Mouse (Mus musculus) layer of hippocampus, adult 11-12 months (tissue): ENCODE results near the gene Zdhhc14.

Experiments used
- DNase-seq: peaks from one replicate; pipeline ENCODE4 v3.0.0; 2022; ENCODE audit warnings: low spot score

Gene Zdhhc14

DNA sequence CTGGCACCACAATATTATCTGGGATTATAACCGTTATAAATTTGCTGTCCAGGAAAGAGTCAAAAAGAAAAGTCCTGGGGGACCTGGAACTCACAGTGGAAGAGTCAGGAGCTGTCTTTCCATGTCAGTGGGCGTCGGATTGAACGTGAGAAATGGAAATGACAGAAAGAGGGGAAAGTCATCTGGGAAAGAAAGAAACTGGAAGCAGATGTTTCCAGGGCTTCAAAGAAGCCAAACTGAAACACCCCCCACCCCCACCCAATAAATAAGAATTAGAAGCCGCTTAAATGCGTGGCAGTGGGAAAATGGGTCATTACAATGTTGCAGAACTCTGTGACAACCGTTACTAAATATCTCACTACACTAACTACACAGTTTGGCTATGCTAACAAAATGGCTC, 176.6 kb downstream of the Zdhhc14 start:
- no peak for DNase-seq

DNA sequence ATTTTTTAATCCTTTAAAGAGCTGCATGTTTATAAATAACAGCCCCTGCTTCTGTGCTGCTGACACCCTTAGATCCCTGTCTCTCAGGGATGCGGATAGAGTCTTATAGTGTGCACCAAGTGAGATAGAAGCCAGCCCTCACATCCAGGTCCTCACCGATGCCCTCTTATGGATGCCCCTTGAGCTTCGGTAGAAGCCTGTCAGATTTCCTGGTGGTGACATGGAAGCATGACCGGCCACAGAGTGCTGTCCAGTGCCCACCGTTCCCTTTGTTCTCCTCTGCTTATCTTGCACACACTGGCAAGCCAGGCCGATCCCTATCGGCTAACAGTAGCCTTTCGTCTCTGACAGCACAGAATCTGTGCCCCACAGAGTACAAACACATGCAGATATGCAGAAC, 183.6 kb downstream of the Zdhhc14 start:
- no peak for DNase-seq

DNA sequence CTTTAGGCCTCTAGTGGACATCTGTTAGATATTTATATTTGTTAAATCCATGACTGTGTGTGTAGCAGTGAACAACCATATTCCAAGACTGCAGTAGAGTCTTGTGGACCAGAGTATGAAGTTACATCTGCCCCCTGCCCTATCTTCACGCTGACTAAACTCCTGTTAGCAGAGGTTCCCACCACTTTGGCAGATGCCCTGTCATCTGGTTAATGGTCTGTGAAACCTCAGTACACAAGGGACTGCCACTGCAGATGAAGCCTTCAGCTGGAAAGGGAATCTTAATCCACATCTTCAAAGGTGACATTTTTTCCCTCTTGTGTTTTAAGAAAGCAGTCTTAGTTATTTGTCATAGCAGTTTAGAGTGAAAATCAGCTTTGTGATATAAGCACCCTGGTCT, 187.0 kb downstream of the Zdhhc14 start:
- DNase-seq: no peak

DNA sequence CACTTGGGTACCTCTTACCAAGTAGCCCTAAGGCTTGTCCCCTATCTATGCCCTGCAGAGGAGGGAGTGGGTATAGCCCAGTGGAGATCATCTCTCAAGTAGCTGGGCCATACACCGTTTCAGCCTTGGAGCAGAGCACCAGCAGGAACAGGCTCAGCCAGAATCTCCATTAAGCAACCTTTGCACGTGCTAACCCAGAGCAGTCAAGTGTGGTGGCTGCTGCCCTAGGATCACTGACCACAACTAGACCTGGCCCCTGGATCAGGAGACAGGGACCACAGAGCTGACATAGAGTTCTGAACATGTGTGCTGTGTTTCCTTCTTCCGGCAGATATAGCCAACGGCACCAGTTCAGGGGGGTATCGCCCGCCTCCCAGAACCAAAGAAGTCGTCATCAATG, 193.0 kb downstream of the Zdhhc14 start:
- no peak for DNase-seq

DNA sequence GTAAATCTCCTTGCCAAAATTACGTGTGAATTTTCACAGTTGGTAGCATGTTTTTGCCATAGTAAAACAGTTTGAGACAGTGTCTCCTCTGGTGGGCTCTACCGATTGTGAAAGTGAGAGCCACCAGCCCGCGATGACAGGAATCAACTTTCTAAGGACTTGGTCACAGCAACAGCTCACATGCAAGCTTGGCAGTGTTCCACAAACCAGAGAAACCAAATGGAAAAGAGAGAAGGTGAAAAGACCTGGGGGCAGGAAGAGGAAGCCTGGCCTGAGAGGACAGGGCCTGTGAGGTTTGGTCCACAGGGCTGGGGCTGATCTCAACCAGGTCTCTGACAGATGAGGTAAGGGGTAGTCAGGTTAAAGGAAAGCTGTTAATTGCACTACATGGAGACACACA, 195.5 kb downstream of the Zdhhc14 start:
- DNase-seq: no peak

DNA sequence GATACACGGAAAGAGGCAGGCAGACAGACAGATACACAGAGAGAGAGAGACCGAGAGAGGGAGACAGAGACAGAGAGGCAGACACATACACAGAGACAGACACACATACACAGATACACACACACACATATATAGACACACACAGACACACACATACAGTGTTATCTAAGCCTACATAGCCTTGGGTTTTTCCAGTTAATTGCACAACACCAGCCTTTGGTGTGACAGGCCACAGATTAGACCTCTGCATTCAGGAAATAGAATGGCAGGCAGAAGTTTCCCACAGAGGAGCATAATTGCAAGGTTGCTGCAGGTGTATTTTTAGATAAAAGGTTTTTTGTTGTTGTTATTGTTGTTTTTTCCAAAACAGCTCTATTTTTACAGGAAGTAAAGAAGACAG, 195.9 kb downstream of the Zdhhc14 start:
- no peak for DNase-seq

DNA sequence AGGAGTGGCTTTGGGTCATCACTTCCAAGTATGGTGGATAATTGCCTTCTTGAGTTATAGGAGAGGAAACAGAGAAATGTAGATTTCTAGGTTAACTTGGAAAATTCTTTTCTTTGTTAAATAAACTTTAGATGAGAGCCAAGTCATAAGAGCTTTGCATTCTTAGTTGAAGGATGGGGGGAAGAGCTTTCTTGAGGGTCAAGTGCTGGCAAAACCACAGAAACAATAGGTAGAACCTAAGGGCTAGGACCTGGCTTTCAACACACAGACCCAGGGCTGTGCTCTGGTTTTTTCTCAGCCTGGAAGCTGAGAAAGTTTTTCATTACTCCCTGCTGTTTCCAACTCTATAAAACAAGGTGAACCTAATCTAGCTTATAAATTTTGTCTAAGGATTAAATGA, 196.3 kb downstream of the Zdhhc14 start:
- no peak for DNase-seq

DNA sequence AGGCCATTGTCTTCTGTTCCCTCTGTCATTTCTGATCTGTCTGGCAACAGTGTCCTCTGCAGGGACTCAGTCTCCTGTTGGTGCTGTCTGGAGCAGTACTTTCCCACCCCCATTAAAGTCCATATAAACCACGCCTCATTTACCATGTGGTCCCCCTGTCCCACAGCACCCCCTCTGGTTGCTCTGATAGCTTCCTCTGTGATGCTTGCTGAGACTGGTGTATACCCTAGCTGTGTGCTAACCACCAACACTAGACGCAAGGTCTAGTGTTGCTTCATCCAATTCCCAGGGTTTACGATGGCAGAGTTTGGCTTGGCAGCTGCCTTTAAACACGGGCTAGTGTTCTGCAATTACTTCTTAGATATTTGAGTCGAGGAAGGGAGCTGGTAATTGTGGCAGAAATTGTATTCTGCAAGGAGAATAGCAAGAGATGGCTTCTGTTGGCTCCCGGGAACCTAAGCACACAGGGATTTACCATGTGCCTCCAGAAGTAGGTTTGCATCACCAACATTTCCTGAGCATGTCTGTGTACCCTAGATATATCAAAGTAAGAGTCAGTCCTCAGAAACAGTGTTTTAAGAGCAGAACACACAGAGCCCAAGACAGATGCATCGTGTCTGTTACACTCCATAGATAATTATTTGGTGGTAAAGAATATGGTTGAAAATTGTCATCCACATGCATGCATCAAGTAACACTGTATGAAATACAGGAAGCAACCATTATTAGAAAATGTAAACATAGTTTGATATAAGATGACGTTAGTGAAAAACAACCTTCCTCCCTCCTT, 198.6 kb downstream of the Zdhhc14 start:
- no peak for DNase-seq

DNA sequence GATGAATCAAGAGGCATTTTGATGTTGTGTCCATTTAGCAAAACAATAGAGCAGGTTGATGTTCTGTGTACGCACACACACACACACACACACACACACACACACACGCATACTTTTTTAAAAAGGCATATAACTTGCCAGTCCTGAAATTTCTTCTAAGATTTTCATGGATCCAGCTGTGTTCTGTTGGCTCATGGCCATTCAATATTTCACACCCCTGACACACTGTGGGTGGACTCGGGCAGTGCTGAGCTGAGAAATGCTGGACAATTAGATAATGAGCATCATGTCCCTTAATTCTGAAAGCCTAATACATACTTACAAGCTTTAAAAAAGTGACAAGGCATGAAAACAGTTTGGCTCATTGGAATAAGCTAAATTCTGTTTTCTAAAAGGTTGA, 200.3 kb downstream of the Zdhhc14 start:
- no peak for DNase-seq

DNA sequence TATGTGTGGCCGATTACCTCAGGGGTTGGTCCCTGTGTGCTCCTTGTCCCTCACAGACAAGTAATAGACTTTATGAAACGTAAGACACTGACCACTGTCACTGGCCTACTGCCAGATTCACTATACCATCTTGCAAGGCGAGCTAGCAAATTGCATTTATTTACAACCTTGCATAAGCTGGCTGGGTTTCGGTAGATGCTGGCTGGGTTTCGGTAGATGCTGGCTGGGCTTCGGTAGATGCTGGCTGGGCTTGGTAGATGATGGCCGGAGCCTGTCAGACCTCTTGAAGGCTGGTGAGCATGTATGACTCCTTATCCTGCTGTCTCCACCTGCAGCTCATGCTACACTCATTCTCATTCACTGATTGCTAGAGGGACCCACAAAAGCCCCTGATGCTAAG, 200.9 kb downstream of the Zdhhc14 start:
- no peak for DNase-seq

DNA sequence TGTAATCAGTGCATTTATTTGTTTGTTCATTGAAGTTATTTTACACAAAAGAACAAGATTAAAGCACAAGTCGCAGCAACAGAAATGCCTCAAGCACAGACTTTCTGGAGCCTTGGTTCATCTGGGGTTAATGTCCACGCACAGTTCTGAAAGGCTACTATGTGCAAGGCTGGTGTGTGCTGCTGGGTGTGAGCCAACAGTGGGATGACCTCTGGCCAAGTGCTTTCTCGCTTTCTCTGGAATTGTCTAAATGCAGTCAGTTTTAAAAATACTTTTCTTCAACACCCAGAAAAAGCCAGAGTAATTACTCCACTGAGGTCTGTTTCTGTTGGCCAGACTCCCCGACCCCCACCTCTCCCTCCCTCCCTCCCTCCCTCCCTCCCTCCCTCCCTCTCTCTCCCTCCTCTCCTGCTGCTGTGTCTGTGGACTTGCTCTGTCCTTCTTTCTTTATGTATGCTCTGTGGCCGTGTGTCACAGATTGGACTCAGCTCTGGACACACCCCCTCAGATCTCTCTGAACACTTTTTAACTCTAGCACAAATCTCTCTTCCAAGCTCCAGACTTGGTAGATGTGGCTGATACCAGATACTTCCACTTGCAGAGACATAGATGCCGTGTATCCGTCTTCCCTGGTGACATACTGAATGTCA, 206.2 kb downstream of the Zdhhc14 start:
- DNase-seq: no peak

DNA sequence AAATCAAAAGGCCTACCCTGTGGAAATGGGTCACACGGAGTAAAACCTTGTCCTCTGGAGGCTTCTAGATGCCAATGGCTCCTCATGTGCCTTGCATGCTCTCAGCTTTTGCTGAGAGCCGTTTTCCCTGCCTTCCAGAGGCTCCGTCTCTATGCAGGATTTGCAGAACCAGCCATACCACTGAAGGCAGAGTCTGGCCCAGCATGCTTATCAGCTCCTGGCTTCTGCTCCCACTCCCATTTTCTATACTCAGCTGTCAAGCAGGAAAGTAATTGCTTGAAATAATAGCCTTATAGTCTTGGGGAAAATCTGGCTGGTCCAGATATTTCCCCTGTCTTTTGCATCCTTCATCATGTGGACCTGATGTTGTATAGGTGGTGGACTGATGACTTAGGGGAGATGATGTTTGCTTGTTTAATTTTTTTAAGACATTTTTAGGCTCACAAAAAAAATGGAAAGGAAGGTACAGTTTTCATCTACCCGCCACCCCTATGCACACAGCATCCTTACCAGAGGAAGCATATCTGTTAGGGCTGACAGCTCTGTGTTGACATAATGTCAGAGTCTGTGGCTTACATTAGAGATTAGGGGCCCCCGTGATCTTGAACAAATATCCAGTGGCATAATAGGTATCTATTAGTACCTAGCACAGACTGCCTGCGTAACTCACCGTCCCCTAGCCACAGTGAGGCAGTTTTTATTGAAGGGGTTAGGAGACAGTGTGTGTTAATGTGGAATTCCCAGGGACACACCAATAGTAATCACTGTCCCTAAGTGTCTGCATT, 218.2 kb downstream of the Zdhhc14 start:
- no peak for DNase-seq

DNA sequence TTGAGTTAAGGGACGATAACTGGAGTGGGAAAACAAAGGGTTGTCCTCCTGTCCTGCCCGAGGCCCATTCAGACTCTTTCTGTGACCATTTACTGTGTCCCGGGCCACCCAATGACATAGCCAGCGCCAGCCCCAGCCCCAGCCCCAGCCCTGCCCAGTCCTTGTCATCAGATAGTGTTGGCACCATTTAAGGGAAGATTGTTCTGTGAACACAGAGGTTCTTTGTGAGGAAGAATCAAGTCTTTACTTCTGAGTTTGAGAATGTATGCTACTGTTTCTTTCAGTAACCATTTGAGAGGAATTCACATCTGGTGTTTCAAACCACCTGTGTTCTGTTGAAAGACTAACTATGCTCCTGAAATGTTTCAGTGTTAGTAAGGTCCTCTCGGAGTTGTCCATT, 219.5 kb downstream of the Zdhhc14 start:
- DNase-seq: no peak

DNA sequence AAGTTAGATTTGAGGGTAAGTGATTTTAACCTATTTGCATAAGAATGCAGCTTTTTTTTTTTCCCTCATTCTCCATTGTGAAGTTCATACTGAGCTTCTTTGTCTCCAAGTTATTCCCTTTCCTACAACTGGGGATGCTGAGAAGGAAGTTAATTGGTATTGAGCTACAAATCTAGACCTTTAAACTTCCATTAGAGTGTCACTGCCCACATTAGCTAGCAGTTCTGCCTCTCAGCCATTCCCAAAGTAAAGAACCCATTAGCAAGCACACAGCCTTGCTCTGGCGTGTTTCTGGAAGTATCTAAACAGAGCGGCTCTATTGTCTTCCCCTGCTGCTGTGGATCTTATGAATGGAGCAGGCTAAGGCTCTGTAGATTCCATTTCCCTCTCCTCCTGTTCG, 220.8 kb downstream of the Zdhhc14 start:
- DNase-seq: no peak

DNA sequence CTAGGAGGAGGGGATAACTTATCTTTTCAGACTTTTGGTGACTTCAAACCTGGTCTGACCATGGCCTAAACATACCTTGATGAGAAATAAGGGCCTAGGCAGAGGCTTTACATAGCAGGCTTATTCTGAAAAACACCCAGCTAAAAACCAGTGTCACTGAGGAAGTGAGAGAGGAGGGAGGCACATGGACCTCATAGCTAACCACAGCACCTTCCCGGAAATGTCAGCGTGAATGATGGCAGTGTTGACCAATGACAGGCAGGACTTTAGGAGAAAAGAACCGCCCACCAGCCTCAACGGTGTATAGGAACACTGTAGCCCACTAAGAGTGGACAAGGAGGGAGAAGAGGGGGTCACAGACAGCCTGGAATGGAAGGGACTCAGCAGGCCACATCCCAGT, 224.6 kb downstream of the Zdhhc14 start:
- no peak for DNase-seq

DNA sequence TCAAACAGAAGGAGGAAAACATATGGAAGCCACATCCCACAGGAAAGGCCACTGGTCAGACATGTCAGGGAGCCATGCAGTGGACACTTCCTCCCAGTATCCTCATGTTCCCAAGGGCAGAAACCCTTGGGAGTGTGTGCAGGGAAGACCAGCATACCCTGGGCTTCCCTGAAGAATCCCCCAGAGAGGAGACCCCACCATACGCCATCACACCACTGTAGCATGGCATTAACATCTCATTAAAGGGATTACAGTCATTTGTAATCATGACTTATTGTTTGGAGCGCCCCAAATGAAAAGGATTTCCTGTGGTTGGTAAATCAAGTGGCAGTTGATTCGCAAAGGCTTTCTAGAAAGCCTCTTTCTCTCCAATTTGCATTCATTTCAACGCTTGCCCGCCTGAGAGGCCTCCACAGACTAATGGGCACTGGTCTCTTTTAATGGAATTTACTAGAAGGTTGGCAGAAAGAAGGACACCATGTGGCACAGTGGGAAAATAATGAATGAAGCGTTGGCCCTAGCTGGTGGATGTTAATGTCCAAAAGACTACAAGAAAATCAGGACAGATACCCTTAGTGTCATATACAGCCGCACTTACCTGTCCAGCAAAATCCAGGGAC, 226.5 kb downstream of the Zdhhc14 start:
- DNase-seq: no peak

DNA sequence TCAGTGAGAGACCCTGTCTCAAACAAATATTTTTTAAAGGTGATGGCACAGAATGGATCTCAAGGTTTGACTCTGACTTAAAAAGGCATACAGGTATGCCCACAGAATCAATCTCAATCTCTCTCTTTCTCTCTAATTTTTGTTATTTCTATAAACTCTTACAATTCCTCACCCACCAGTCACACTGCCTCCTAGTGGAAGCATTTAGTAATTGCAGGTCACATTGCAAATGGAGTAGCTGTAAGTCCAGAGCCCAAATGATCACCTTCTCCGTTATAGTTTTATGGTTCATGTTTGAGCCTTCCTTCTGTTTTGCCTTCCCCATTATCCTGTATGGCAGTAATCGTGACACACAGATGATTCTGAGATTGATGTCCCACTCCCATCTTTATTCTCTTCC, 230.4 kb downstream of the Zdhhc14 start:
- DNase-seq: no peak

DNA sequence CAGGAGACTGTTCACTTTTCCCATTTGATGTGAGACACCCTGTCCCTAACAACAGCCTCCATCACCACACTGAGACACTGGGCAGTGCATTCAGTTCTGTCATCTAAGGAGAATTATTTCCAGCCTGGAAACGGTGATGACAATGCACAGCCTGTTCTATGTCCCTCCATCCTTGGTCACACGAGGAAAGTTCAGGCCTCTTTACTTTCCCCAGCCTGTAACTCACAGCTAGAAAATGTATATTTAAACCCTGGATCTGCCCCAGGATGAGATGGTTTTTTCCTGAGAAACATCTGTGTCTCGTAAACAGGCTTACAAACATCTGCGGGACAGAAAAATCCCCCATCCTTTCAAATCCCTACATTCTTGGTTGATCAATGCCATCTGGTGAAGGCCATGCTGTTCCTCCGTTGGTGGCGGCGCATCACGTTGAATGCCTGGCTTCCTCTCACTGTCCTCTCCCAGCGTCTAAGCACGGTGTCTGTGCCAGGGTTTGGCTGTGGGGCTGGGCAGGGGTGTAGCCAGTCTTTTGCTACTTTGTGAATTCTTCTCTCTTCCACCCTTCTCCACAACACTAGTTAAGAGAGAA, 231.3 kb downstream of the Zdhhc14 start:
- no peak for DNase-seq

DNA sequence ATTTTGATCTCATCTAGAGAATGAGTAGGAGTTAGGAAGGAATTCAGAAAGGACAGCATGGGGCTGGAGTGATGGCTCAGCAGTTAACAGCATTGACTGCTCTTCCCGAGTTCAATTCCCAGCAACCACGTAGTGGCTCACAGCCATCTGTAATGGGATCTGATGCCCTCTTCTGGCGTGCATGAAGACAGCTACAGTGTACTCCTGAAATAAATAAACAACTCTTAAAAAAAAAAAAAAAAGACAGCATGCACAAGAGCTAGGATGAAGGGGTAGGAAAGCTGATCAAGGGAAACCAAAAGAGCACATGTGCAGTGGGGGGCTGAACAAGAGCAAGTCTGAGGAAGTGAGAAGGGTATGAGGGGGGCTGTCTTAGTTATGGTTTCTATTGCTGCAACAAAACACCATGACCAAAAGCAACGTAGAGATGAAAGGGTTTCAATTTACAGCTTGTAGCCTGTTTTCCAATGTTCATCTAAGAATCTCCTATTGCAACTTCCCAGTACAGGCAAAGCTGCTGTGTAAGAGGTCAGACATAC, 237.3 kb downstream of the Zdhhc14 start:
- no peak for DNase-seq

DNA sequence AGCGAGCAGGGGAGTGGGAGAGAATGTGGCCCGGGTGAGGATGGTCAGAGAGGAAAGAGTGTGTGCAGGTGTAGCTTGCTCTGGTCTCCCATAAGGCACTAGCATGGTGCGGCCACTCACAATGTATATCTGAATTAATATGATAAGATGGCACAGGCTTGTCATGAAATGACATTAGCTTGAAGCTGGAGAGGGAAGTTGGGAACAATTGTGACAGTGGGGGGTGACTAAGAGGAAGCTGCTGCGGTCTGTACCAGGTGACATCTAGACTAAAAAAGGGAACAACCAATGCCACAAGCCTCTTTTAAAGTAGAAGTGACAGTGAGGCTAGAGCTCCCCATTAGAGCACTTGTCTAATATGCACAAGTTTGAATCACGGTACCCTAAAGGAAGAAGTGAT, 238.2 kb downstream of the Zdhhc14 start:
- no peak for DNase-seq

DNA sequence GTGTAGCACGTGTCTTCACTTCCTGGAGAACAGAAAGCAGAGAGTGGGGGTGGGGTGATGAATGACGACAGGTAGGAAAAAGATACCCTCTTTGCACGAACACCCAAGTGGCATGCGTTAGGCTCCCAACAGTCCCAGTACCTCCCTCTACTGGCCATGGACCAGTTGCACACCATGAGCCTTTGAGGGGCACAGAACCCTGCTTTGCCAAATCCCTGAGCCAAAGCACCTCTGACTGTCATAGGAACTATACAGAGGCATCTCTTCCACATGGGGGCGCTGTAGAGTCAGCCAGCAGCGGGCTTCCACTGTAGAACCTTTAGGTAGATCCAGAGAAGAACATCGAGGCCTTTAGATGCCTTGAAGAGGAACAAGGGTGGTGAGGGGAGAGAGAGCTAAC, 241.0 kb downstream of the Zdhhc14 start:
- DNase-seq: peak; percentile 69

DNA sequence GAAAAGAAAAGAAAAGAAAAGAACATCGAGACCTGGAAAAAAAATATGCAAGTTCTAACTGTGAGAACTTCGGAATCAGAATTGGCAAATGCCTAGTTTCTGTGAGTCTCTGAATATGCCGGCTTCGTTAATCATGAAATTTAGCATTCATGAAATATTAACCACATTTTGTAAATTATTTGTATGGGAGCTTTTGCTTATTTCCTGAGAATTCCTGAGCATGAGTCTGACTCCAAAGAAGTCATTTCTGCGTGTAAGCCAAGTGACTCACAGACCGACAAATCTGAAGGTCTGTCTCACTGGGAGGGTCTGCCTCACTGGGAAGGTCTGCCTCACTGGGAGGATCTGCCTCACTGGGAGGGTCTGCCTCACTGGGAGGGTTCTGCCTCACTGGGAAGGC, 248.7 kb downstream of the Zdhhc14 start:
- DNase-seq: no peak
